Mouse (Mus musculus): ENCODE results near the gene Sec16a. TPM values are rescaled to one million over a fixed set of nuclear protein-coding genes. Genes with fewer than 3 reads are reported as not detected.
A peak's percentile ranks its signal among the peaks of the same experiment; 100 is the strongest.

Sec16a gene
- total and polyA plus RNA-seq, 2 experiments from 2014 or later, result 12.6 to 76.7 TPM

- peak; percentile 29; the same call in 1 of the 2 replicates for ATAC-seq (ENCODE audit: low FRiP score)
- no peak for TF ChIP-seq CTCF (IDR thresholded peaks at IDR 0.05)
- WGBS, result 86% methylated on average over 16 of the region's 16 CpGs
Measured at GRCm38 (mm10) chr2:26460097-26460646, 15.2 kb upstream of the Sec16a start.

DNA sequence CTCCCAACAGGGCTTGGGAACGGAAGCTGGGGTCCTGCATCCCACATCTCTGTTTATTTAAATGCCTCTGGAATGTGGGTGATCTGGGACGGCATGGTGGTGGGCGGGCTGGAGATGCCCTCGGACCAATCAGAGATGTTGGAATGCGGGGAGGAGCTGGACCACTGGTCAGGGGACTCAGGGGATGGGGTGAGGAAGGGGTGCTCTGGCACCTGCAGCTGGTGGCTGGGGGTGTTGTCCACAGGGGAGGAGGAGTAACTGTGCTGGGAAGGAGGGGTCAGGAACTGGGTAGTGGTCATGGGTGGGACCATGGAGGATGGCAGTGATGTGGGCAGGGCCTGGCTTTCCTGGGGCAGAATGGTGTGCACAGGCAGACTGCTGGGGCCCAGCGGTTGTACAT lies 14.5 kb upstream of the Sec16a start:
- ATAC-seq (ENCODE audit: low FRiP score) (peak; percentile 25; the same call in 1 of the 2 replicates), DNase-seq (ENCODE audit: low spot score) (no peak)
- TF ChIP-seq CTCF (IDR thresholded peaks at IDR 0.05), result no peak
- Histone ChIP-seq H3K9ac (replicated peaks; ENCODE audit: low read length, poor library complexity, severe bottlenecking) (0 out of 2 replicates have a peak overlapping the region, but pooled peaks have one; percentile 13), H3K9me3 (ENCODE audit: low read length) (no peaks in the 10 kb centered on the region), H3K4me3 (ENCODE audit: low read depth, low read length) (no peak overlapping the region), H3K4me1 (ENCODE audit: insufficient read depth, low read length) (no peaks in the 10 kb centered on the region), H3K27me3 (ENCODE audit: insufficient read depth, low read length) (no peaks in the 10 kb centered on the region), H3K27ac (ENCODE audit: low read depth, low read length) (no peak overlapping the region), H3K4me2 (ENCODE audit: low read depth, low read length, poor library complexity, severe bottlenecking) (no peak overlapping the region), H3K36me3 (ENCODE audit: insufficient read depth, low read length) (peaks cover 25% of the 10 kb centered on the region)
- 48% methylated on average over 6 of the region's 6 CpGs for WGBS

More at GRCm38 (mm10) chr2:26460097-26460646, 15.2 kb upstream of the Sec16a start:
- Histone ChIP-seq H3K9ac (replicated peaks; ENCODE audit: low read length, poor library complexity, severe bottlenecking) (no peak overlapping the region), H3K4me2 (ENCODE audit: low read depth, low read length, poor library complexity, severe bottlenecking) (no peak overlapping the region), H3K9me3 (ENCODE audit: low read length) (no peaks in the 10 kb centered on the region), H3K36me3 (ENCODE audit: insufficient read depth, low read length) (peaks cover 25% of the 10 kb centered on the region), H3K4me1 (ENCODE audit: insufficient read depth, low read length) (no peaks in the 10 kb centered on the region), H3K27ac (ENCODE audit: low read depth, low read length) (no peak overlapping the region), H3K4me3 (ENCODE audit: low read depth, low read length) (no peak overlapping the region), H3K27me3 (ENCODE audit: insufficient read depth, low read length) (no peaks in the 10 kb centered on the region)
- DNase-seq (ENCODE audit: low spot score), result no peak

DNA sequence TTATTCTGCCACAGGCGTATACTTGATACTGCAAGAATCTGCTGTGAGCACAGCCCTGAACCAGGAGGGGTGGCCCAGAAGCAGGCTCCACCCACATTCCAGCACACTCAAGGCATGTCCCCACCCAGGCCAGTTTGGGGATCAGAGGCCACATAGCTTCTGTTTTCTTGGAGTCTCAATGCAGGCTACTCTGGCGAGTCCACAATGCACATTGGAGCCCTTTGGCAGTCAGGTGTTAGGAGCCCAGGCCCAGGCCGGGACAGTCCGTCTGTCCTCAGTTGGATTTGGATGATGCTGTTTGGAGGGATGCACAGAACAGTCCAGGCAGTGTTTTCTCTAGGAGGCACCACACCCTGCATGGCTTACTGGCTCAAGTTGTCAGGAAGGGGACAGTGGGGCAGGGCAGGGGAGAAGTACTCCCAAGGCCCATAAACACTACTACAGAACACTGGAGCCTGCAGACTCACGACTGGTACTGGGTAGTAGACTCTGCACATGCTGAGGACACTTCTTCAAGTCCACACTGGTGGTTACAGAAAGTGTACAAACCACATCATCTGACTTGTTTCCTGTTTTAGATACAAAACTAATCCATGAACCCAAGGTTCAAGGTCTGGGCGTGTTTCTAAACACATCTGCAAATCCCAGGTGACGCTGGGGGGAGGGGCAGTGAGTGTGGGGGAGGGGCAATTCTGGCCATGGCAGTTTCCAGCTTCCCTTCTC lies 13.5 kb upstream of the Sec16a start:
- no peak for TF ChIP-seq CTCF (IDR thresholded peaks at IDR 0.05)
- H3K9me3 ChIP-seq (ENCODE audit: low read length), result no peaks in the 10 kb centered on the region
- no peak overlapping the region for H3K4me2 ChIP-seq (ENCODE audit: low read depth, low read length, poor library complexity, severe bottlenecking)
- no peak overlapping the region for H3K4me3 ChIP-seq (ENCODE audit: low read depth, low read length)
- no peaks in the 10 kb centered on the region for H3K4me1 ChIP-seq (ENCODE audit: insufficient read depth, low read length)
- H3K9ac ChIP-seq (replicated peaks; ENCODE audit: low read length, poor library complexity, severe bottlenecking), result no peak overlapping the region
- H3K36me3 ChIP-seq (ENCODE audit: insufficient read depth, low read length), result peaks cover 23% of the 10 kb centered on the region
- no peak for DNase-seq (ENCODE audit: low spot score)
- no peak for ATAC-seq (ENCODE audit: low FRiP score)
- no peak overlapping the region for H3K27ac ChIP-seq (ENCODE audit: low read depth, low read length)
- H3K27me3 ChIP-seq (ENCODE audit: insufficient read depth, low read length), result no peaks in the 10 kb centered on the region
- WGBS, result 44% methylated on average over 7 of the region's 7 CpGs

- Histone ChIP-seq H3K9ac (replicated peaks; ENCODE audit: low read length, poor library complexity, severe bottlenecking) (no peak overlapping the region), H3K4me2 (ENCODE audit: low read depth, low read length, poor library complexity, severe bottlenecking) (0 out of 2 replicates have a peak overlapping the region, but pooled peaks have one; percentile 9), H3K9me3 (ENCODE audit: low read length) (no peaks in the 10 kb centered on the region), H3K4me1 (ENCODE audit: insufficient read depth, low read length) (peaks cover 12% of the 10 kb centered on the region; the same call in 1 of the 2 replicates), H3K27ac (ENCODE audit: low read depth, low read length) (peak overlapping the region; percentile 26; the same call in 1 of the 2 replicates), H3K36me3 (ENCODE audit: insufficient read depth, low read length) (no peaks in the 10 kb centered on the region), H3K27me3 (ENCODE audit: insufficient read depth, low read length) (no peaks in the 10 kb centered on the region), H3K4me3 (ENCODE audit: low read depth, low read length) (no peak overlapping the region)
- 20% methylated on average over 5 of the region's 5 CpGs for WGBS
- ATAC-seq (ENCODE audit: low FRiP score) (no peak), DNase-seq (ENCODE audit: low spot score) (peak; percentile 82)
- peak; percentile 92 for TF ChIP-seq CTCF (IDR thresholded peaks at IDR 0.05)
Measured at GRCm38 (mm10) chr2:26449121-26450060, 4.4 kb upstream of the Sec16a start.

DNA sequence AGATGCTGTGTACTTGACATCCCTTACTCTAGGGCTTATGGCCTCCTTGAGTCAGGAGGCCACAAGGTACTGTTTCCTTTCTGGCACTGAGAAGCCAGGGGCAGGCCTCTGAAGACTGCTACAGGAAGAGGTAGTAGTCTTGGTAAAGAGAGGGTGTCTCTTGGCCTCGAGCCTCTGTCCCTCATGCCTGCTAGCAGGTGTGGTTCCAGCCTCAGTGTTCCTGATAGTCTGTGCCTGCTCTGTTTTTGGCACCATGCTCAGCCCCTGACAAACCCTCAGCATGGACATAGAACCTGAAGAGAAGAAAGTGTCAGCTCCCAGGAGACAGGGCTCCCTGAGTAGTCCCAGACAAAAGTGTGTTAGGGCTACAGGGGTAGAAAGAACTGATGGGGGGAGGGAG lies 2.4 kb upstream of the Sec16a start:
- 71% methylated on average over 1 of the region's 1 CpGs for WGBS
- DNase-seq (ENCODE audit: low spot score) (no peak), ATAC-seq (ENCODE audit: low FRiP score) (no peak)
- peaks cover 20% of the 10 kb centered on the region for H3K4me1 ChIP-seq (ENCODE audit: insufficient read depth, low read length)
- H3K27me3 ChIP-seq (ENCODE audit: insufficient read depth, low read length), result no peaks in the 10 kb centered on the region
- no peak overlapping the region for H3K27ac ChIP-seq (ENCODE audit: low read depth, low read length)
- H3K9ac ChIP-seq (replicated peaks; ENCODE audit: low read length, poor library complexity, severe bottlenecking), result no peak overlapping the region
- no peak overlapping the region for H3K4me2 ChIP-seq (ENCODE audit: low read depth, low read length, poor library complexity, severe bottlenecking)
- no peak overlapping the region for H3K4me3 ChIP-seq (ENCODE audit: low read depth, low read length)
- H3K9me3 ChIP-seq (ENCODE audit: low read length), result no peaks in the 10 kb centered on the region
- no peak for TF ChIP-seq CTCF (IDR thresholded peaks at IDR 0.05)
- H3K36me3 ChIP-seq (ENCODE audit: insufficient read depth, low read length), result no peaks in the 10 kb centered on the region

Measured in midbrain, postnatal 0 days (tissue).